Mouse (Mus musculus) kidney, postnatal 36 days (tissue): Measurements from ENCODE around the gene Mycbpap.

Experiments
- DNase-seq, 2 experiments: peaks; one replicate each; pipeline ENCODE4 v3.0.0; 2021 to 2022; ENCODE audit warnings: mixed read lengths in 2 of 2

Mycbpap gene

GRCm38 (mm10) chr11:94521219-94521843, at the start of gene Mycbpap:
Gene Mycbpap, minus strand, starts transcription at chr11:94521742.
- DNase-seq = peak; percentile 55 to 74

GRCm38 (mm10) chr11:94570612-94571011, 49.1 kb upstream of the Mycbpap start:
- DNase-seq = peak; percentile 78 to 81

GRCm38 (mm10) chr11:94567326-94567725, 45.8 kb upstream of the Mycbpap start:
- no peak for DNase-seq

GRCm38 (mm10) chr11:94566534-94566933, 45.0 kb upstream of the Mycbpap start:
- DNase-seq = peak; percentile 26 to 37

GRCm38 (mm10) chr11:94565151-94565479, 43.6 kb upstream of the Mycbpap start:
- DNase-seq = peak in 1 of 2 experiments; percentile 39

- DNase-seq = peak; percentile 42 to 75
Observed at GRCm38 (mm10) chr11:94564437-94565150, 43.1 kb upstream of the Mycbpap start, which contains the start of gene Chad. Gene Chad, plus strand, starts transcription at chr11:94565047.

- DNase-seq = no peak
Observed at GRCm38 (mm10) chr11:94563821-94564220, 42.3 kb upstream of the Mycbpap start.

- no peak for DNase-seq
Observed at GRCm38 (mm10) chr11:94563383-94563782, 41.8 kb upstream of the Mycbpap start.

- DNase-seq = no peak
Observed at GRCm38 (mm10) chr11:94558226-94558625, 36.7 kb upstream of the Mycbpap start.

- DNase-seq = no peak
Observed at GRCm38 (mm10) chr11:94550442-94550744, 28.9 kb upstream of the Mycbpap start.

- DNase-seq = no peak
Observed at GRCm38 (mm10) chr11:94549691-94550441, 28.3 kb upstream of the Mycbpap start.

GRCm38 (mm10) chr11:94548888-94549690, 27.5 kb upstream of the Mycbpap start, which contains the start of gene Rsad1:
Gene Rsad1, minus strand, starts transcription at chr11:94549255.
- DNase-seq = peak; percentile 95 to 98

- DNase-seq = peak; percentile 41 to 62
Observed at GRCm38 (mm10) chr11:94548041-94548784, 26.7 kb upstream of the Mycbpap start.

GRCm38 (mm10) chr11:94547271-94547670, 25.7 kb upstream of the Mycbpap start:
- DNase-seq = no peak

GRCm38 (mm10) chr11:94546381-94546780, 24.8 kb upstream of the Mycbpap start:
- DNase-seq = no peak

- no peak for DNase-seq
Observed at GRCm38 (mm10) chr11:94544422-94544821, 22.9 kb upstream of the Mycbpap start.

- DNase-seq = peak; percentile 96 to 98
Observed at GRCm38 (mm10) chr11:94543932-94544331, 22.4 kb upstream of the Mycbpap start.

GRCm38 (mm10) chr11:94543344-94543743, 21.8 kb upstream of the Mycbpap start:
- no peak for DNase-seq

GRCm38 (mm10) chr11:94542400-94542799, 20.9 kb upstream of the Mycbpap start:
- no peak for DNase-seq

- no peak for DNase-seq
Observed at GRCm38 (mm10) chr11:94539761-94540160, 18.2 kb upstream of the Mycbpap start.

- no peak for DNase-seq
Observed at GRCm38 (mm10) chr11:94538733-94539292, 17.3 kb upstream of the Mycbpap start.

GRCm38 (mm10) chr11:94533171-94533570, 11.6 kb upstream of the Mycbpap start:
- no peak for DNase-seq
